Mouse (Mus musculus) C3H10T1/2 (cell line): ENCODE data around the gene Klk1b22. TPM values are rescaled to one million over a fixed set of nuclear protein-coding genes. Genes with fewer than 3 reads are reported as not detected.

ENCODE experiments used
- polyA plus RNA-seq, 2 experiments: library from polyadenylated mRNA; unstranded; fragments of >200 nt; fragmentation: generic; extraction: Trizol; gene quantifications; one replicate each; pipeline ENCODE4 v1.2.1; 2012; ENCODE audit warnings: missing spikeins in 2 of 2

Klk1b22 gene
- polyA plus RNA-seq: under 1 TPM in 1 of 2 experiments, not detected in 1; 0.44 TPM

GRCm38 (mm10) chr7:44112373-44112772, at the start of gene Klk1b22:
Gene Klk1b22 (plus strand): TSS chr7:44112673.

GRCm38 (mm10) chr7:44102028-44102427, 10.4 kb upstream of the Klk1b22 start, which contains the start of gene Klk1b21:
Gene Klk1b21 (plus strand): TSS chr7:44102328.

GRCm38 (mm10) chr7:44136467-44136866, 24.0 kb downstream of the Klk1b22 start, which contains the start of gene Klk1b16:
Gene Klk1b16 (plus strand): TSS chr7:44136767.

Other genes starting within 250 kb of the Klk1b22 start
- not detected for gene Klk4, start 231.5 kb upstream of the Klk1b22 start, polyA plus RNA-seq
- not detected for gene Klk15, start 178.9 kb upstream of the Klk1b22 start, polyA plus RNA-seq
- not detected for gene Klk1b8, start 162.0 kb upstream of the Klk1b22 start, polyA plus RNA-seq
- not detected for gene Klk1b1, start 145.9 kb upstream of the Klk1b22 start, polyA plus RNA-seq
- gene Klk1b9, start 136.6 kb upstream of the Klk1b22 start, polyA plus RNA-seq: not detected
- gene Klk1b11, start 116.8 kb upstream of the Klk1b22 start, polyA plus RNA-seq: not detected
- not detected for gene Klk1b26, start 100.5 kb upstream of the Klk1b22 start, polyA plus RNA-seq
- gene Klk1b27, start 60.4 kb upstream of the Klk1b22 start, polyA plus RNA-seq: not detected
- not detected for gene Klk1b21, start 10.3 kb upstream of the Klk1b22 start, polyA plus RNA-seq
- not detected for gene Klk1b16, start 24.1 kb downstream of the Klk1b22 start, polyA plus RNA-seq
- under 1 TPM in 1 of 2 experiments, not detected in 1; 0.08 TPM for gene Klk1b24, start 75.6 kb downstream of the Klk1b22 start, polyA plus RNA-seq
- not detected for gene Klk1b3, start 85.5 kb downstream of the Klk1b22 start, polyA plus RNA-seq
- gene Klk1b4, start 94.8 kb downstream of the Klk1b22 start, polyA plus RNA-seq: not detected
- not detected for gene Klk1b5, start 103.3 kb downstream of the Klk1b22 start, polyA plus RNA-seq
- not detected for gene Klk1, start 112.7 kb downstream of the Klk1b22 start, polyA plus RNA-seq
- not detected for gene Gm36864, start 123.5 kb downstream of the Klk1b22 start, polyA plus RNA-seq
- gene 1700028J19Rik, start 134.0 kb downstream of the Klk1b22 start, polyA plus RNA-seq: under 1 TPM; 0.89 to 0.97 TPM
- 10 to 100 TPM; 21.2 to 41.3 TPM for gene 2410002F23Rik, start 134.0 kb downstream of the Klk1b22 start, polyA plus RNA-seq
- under 1 TPM in 1 of 2 experiments, not detected in 1; 0.04 TPM for gene Acp4, start 144.7 kb downstream of the Klk1b22 start, polyA plus RNA-seq
- not detected for gene Gm15517, start 148.8 kb downstream of the Klk1b22 start, polyA plus RNA-seq
- gene Clec11a, start 194.2 kb downstream of the Klk1b22 start, polyA plus RNA-seq: 1 to 10 TPM in 1 of 2 experiments, under 1 TPM in 1; 0.39 to 2.5 TPM
- under 1 TPM in 1 of 2 experiments, not detected in 1; 0.07 TPM for gene Shank1, start 197.6 kb downstream of the Klk1b22 start, polyA plus RNA-seq